Mouse (Mus musculus): ENCODE results near the gene Lama5. TPM values are rescaled to one million over a fixed set of nuclear protein-coding genes. Genes with fewer than 3 reads are reported as not detected.
A peak's percentile ranks its signal among the peaks of the same experiment; 100 is the strongest.

The Lama5 gene
- polyA plus RNA-seq, 1 experiment, result 0.12 TPM

GRCm38 (mm10) chr2:180225044-180225761 lies 456 bp downstream of the Lama5 start:
- TF ChIP-seq CTCF (IDR thresholded peaks at IDR 0.05; ENCODE audit: low read depth, low read length) (no peak), POLR2A (IDR thresholded peaks at IDR 0.05; ENCODE audit: borderline replicate concordance, low read depth, low read length) (no peak)
- Histone ChIP-seq H3K4me3 (ENCODE audit: insufficient read depth, low read length) (peak overlapping the region; percentile 48), H3K27ac (ENCODE audit: insufficient read depth, low read depth, low read length) (no peak overlapping the region), H3K4me1 (ENCODE audit: control insufficient read depth, insufficient read depth, low read length) (no peaks in the 10 kb centered on the region; the same call in none of the 2 replicates)

DNA sequence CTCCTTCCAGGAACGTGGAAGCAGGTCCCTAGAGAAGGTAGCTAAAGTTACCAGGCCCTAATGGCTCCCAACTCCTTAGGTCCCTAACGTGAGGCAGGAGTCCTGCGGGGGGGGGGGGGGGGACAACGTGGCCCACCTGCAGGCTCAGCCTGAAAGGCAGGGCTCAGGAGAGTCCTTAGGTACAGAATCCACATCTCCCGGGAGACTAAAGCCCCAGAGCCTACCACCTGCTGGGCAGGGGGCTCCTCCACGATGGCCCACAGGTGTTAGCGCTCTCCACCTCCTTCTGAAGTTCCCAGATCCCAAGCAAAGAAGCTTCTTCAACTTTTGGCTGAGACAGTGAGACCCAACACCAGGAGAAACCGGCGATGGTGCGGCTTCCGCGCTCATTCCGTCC lies 1.0 kb downstream of the Lama5 start:
- Histone ChIP-seq H3K4me1 (ENCODE audit: control insufficient read depth, insufficient read depth, low read length) (no peaks in the 10 kb centered on the region; the same call in none of the 2 replicates), H3K4me3 (ENCODE audit: insufficient read depth, low read length) (no peak overlapping the region)
- TF ChIP-seq POLR2A (IDR thresholded peaks at IDR 0.05; ENCODE audit: borderline replicate concordance, low read depth, low read length) (no peak), CTCF (IDR thresholded peaks at IDR 0.05; ENCODE audit: low read depth, low read length) (no peak)

DNA sequence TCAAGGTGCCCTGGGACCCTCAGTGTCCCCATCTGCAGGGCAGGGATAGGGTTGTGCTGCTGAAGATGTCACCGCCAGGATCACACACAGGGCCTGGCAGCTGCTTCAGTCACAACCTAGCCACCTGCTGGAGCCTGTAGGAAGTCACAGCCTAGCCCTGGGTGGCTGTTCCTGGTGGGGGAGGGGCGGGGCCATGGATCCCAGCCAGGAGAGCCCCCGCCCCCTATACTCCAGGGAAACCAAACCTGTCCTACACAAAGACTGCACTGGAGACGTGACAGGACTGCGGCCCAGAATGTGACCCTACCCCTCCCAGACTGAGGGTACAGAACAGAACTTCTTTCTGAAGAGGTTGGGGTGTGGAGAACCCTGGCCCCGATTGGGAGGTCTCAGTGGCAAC lies 3.4 kb downstream of the Lama5 start:
- no peak for TF ChIP-seq POLR2A (IDR thresholded peaks at IDR 0.05; ENCODE audit: borderline replicate concordance, low read depth, low read length)
- TF ChIP-seq CTCF (IDR thresholded peaks at IDR 0.05; ENCODE audit: low read depth, low read length), result no peak
- no peaks in the 10 kb centered on the region; the same call in none of the 2 replicates for H3K4me1 ChIP-seq (ENCODE audit: control insufficient read depth, insufficient read depth, low read length)
- no peak overlapping the region for H3K27ac ChIP-seq (ENCODE audit: insufficient read depth, low read depth, low read length)
- no peak overlapping the region for H3K4me3 ChIP-seq (ENCODE audit: insufficient read depth, low read length)

More for the DNA sequence above, 1.0 kb downstream of the Lama5 start:
- no peak overlapping the region for H3K27ac ChIP-seq (ENCODE audit: insufficient read depth, low read depth, low read length)

DNA sequence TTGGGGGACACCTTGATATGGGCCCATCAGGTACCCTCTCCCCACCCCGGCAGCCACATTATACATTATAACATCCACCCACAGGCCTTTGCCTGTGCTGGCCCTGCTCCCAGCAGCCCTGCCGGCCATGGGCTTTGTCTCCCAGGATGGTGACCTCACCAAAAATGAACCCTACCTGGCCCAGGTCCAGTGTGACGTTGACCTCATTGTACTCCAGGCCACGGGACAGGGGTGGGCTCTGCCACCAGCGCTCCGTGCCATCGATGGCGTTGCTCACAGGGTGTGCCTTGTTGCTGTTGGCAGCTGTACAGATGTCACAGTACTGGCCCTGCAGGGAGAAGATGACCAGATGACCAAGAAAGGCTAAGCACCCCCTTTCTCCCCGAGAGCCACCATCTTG lies 4.6 kb downstream of the Lama5 start:
- H3K4me1 ChIP-seq (ENCODE audit: control insufficient read depth, insufficient read depth, low read length), result no peaks in the 10 kb centered on the region; the same call in 1 of the 2 replicates
- no peak for TF ChIP-seq POLR2A (IDR thresholded peaks at IDR 0.05; ENCODE audit: borderline replicate concordance, low read depth, low read length)
- no peak for TF ChIP-seq CTCF (IDR thresholded peaks at IDR 0.05; ENCODE audit: low read depth, low read length)
- no peak overlapping the region for H3K4me3 ChIP-seq (ENCODE audit: insufficient read depth, low read length)
- H3K27ac ChIP-seq (ENCODE audit: insufficient read depth, low read depth, low read length), result no peak overlapping the region

GRCm38 (mm10) chr2:180220165-180220564 lies 5.5 kb downstream of the Lama5 start:
- H3K27ac ChIP-seq (ENCODE audit: insufficient read depth, low read depth, low read length), result no peak overlapping the region
- TF ChIP-seq POLR2A (IDR thresholded peaks at IDR 0.05; ENCODE audit: borderline replicate concordance, low read depth, low read length) (no peak), CTCF (IDR thresholded peaks at IDR 0.05; ENCODE audit: low read depth, low read length) (no peak)
- no peak overlapping the region for H3K4me3 ChIP-seq (ENCODE audit: insufficient read depth, low read length)
- no peaks in the 10 kb centered on the region for H3K4me1 ChIP-seq (ENCODE audit: control insufficient read depth, insufficient read depth, low read length)

DNA sequence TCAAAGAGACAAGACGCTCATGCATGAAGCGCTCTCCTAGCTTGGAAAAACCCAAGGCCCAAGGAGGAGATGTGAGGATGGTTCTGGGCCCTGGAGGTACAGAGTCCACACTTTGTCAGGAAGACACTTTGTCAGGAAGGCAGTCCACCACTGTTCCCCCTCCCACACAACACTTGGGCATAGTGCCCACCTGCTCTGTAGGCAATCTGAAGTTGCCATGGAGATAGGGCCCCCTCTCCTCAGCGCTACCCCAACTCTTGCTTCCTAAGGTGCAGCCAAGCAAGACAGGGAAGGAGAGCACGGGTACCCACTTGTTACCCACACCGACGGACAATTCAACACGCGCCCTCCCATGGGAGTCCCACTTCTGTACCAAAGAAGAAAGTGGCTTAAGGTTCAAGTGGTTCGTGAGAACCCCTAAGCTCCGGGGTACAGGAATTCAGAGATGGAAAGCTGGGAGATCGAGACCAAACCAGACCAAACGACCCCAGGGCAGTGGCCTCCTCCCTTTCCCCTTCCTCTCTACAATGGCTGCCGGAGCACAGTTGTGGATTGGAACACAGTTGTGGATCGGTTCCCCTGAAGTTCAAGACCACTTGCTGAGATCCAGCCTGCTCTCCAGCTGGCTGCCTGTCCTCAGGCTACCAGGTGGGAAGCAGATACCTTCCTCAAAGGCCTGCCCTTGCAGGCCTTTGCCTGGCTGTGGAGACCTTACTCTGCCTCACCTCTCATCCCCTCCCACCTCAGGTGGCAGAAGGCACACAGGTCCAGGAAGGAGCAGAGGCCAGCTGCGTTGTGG lies 6.3 kb downstream of the Lama5 start:
- Histone ChIP-seq H3K4me1 (ENCODE audit: control insufficient read depth, insufficient read depth, low read length) (no peaks in the 10 kb centered on the region), H3K4me3 (ENCODE audit: insufficient read depth, low read length) (no peak overlapping the region), H3K27ac (ENCODE audit: insufficient read depth, low read depth, low read length) (no peak overlapping the region)
- TF ChIP-seq POLR2A (IDR thresholded peaks at IDR 0.05; ENCODE audit: borderline replicate concordance, low read depth, low read length), result no peak
- no peak for TF ChIP-seq CTCF (IDR thresholded peaks at IDR 0.05; ENCODE audit: low read depth, low read length)

DNA sequence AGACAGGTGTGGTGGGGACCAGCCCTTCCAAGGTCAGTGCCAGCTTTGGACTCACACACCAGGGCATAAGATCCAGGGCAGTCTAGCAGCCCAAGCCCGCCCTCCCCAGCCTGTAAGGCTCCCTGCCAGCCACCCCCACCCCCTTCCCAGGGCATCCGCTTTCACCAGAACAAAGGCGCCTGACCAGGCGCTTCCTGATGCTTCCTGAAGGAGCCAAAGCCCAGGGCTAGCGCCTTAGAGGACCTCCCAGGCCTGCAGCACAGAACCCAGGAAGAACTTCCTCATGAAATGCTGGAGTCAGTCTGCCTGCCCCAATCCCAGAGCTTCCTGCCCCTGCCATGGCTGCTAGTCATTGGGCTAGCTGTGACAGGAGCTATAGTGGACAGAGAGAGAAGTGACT lies 7.0 kb downstream of the Lama5 start:
- Histone ChIP-seq H3K4me3 (ENCODE audit: insufficient read depth, low read length) (no peak overlapping the region), H3K27ac (ENCODE audit: insufficient read depth, low read depth, low read length) (no peak overlapping the region), H3K4me1 (ENCODE audit: control insufficient read depth, insufficient read depth, low read length) (peaks cover 4% of the 10 kb centered on the region; the same call in 1 of the 2 replicates)
- no peak for TF ChIP-seq CTCF (IDR thresholded peaks at IDR 0.05; ENCODE audit: low read depth, low read length)
- TF ChIP-seq POLR2A (IDR thresholded peaks at IDR 0.05; ENCODE audit: borderline replicate concordance, low read depth, low read length), result no peak

GRCm38 (mm10) chr2:180218241-180218640 lies 7.4 kb downstream of the Lama5 start:
- Histone ChIP-seq H3K4me1 (ENCODE audit: control insufficient read depth, insufficient read depth, low read length) (peaks cover 4% of the 10 kb centered on the region; the same call in 1 of the 2 replicates), H3K4me3 (ENCODE audit: insufficient read depth, low read length) (no peak overlapping the region), H3K27ac (ENCODE audit: insufficient read depth, low read depth, low read length) (no peak overlapping the region)
- no peak for TF ChIP-seq CTCF (IDR thresholded peaks at IDR 0.05; ENCODE audit: low read depth, low read length)
- TF ChIP-seq POLR2A (IDR thresholded peaks at IDR 0.05; ENCODE audit: borderline replicate concordance, low read depth, low read length), result no peak

- Histone ChIP-seq H3K4me1 (ENCODE audit: control insufficient read depth, insufficient read depth, low read length) (peaks cover 4% of the 10 kb centered on the region; the same call in 1 of the 2 replicates), H3K4me3 (ENCODE audit: insufficient read depth, low read length) (no peak overlapping the region), H3K27ac (ENCODE audit: insufficient read depth, low read depth, low read length) (no peak overlapping the region)
- TF ChIP-seq CTCF (IDR thresholded peaks at IDR 0.05; ENCODE audit: low read depth, low read length) (no peak), POLR2A (IDR thresholded peaks at IDR 0.05; ENCODE audit: borderline replicate concordance, low read depth, low read length) (no peak)
These were observed 8.1 kb downstream of the Lama5 start for GRCm38 (mm10) chr2:180217587-180217986.

DNA sequence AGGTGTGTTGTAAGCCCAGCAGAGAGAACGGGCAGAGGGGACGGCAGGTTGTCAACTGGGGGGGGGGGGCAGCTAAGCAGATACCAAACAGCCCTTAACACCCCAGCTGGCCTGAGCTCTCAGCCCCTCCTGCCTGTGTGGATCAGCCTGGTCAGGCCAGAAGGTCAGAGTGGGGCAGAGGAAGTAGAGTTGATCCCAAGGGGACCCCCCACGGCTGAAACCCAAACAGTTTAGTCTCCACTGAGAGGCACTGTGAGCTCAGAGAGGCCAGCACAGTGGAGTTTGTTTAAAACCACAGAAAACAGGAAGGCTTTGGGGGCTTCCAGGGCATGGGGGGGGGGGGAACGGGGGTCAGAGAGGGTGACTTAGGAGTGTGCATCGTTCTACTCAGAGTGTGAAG lies 8.7 kb downstream of the Lama5 start:
- TF ChIP-seq CTCF (IDR thresholded peaks at IDR 0.05; ENCODE audit: low read depth, low read length) (no peak), POLR2A (IDR thresholded peaks at IDR 0.05; ENCODE audit: borderline replicate concordance, low read depth, low read length) (no peak)
- Histone ChIP-seq H3K4me1 (ENCODE audit: control insufficient read depth, insufficient read depth, low read length) (peaks cover 4% of the 10 kb centered on the region; the same call in 1 of the 2 replicates), H3K27ac (ENCODE audit: insufficient read depth, low read depth, low read length) (no peak overlapping the region), H3K4me3 (ENCODE audit: insufficient read depth, low read length) (no peak overlapping the region)

All from bone marrow macrophage, adult 2 months (primary cell).